Mouse (Mus musculus) stomach, postnatal 0 days (tissue): ENCODE data around the gene Dph6. TPM values are rescaled to one million over a fixed set of nuclear protein-coding genes. Genes with fewer than 3 reads are reported as not detected.

ENCODE experiments used
- ATAC-seq: fragments of 200-750 bp; cut with Nextera tagmentation; 2 replicates; pipeline ENCODE4 v1.8.0; 2017; ENCODE audit not compliant: low FRiP score, low TSS enrichment
- DNase-seq: peaks from one replicate; pipeline ENCODE4 v3.0.0-alpha.2; 2016; ENCODE audit warnings: low spot score
- H3K27ac ChIP-seq: fragments of 300-500 bp; sonication (generic); replicated peaks from 2 replicates; pipeline ENCODE4 v1.5.1; 2014; ENCODE audit warnings: mild to moderate bottlenecking, control low read depth
- H3K27me3 ChIP-seq: fragments of 300-500 bp; sonication (generic); 2 replicates; pipeline ENCODE4 v1.6.1; 2014; ENCODE audit warnings: low read length; ENCODE audit not compliant: control insufficient read depth, insufficient read depth
- H3K36me3 ChIP-seq: fragments of 300-500 bp; sonication (generic); 2 replicates; pipeline ENCODE4 v1.6.1; 2014; ENCODE audit warnings: low read length, mixed read lengths; ENCODE audit not compliant: control insufficient read depth, insufficient read depth
- H3K4me1 ChIP-seq: fragments of 300-500 bp; sonication (generic); replicated peaks from 2 replicates; pipeline ENCODE4 v1.6.1; 2014; ENCODE audit warnings: antibody characterized with exemption; ENCODE audit not compliant: control insufficient read depth, insufficient read depth
- H3K4me2 ChIP-seq: fragments of 300-500 bp; sonication (generic); replicated peaks from 2 replicates; pipeline ENCODE4 v1.6.1; 2014; ENCODE audit warnings: low read depth, mild to moderate bottlenecking, control low read depth, moderate library complexity
- H3K4me3 ChIP-seq: fragments of 300-500 bp; sonication (generic); 2 replicates; pipeline ENCODE4 v1.5.1; 2014; ENCODE audit warnings: low read depth, low read length, control low read depth
- H3K9ac ChIP-seq: fragments of 300-500 bp; sonication (generic); 2 replicates; pipeline ENCODE4 v1.6.1; 2014; ENCODE audit warnings: mild to moderate bottlenecking, low read length, control low read depth, mixed read lengths
- H3K9me3 ChIP-seq: fragments of 300-500 bp; sonication (generic); 2 replicates; pipeline ENCODE4 v1.6.1; 2016; ENCODE audit warnings: low read length; ENCODE audit not compliant: control insufficient read depth
- CTCF ChIP-seq: IDR thresholded peaks from 2 replicates; pipeline ENCODE4 v1.5.1; 2016; ENCODE audit warnings: antibody characterized with exemption, low read depth, mild to moderate bottlenecking, moderate library complexity
- EP300 ChIP-seq: optimal IDR thresholded peaks from 2 replicates; pipeline ENCODE3; 2016; ENCODE audit warnings: antibody characterized with exemption
- WGBS: fragments of 180-500 bp; shearing (Covaris S2); extraction: QIAGEN DNeasy Blood & Tissue Kit; methylation state at CpG from one replicate; pipeline ENCODE4 v1.1.7; 2014; 5-methylcytosine and 5-hydroxymethylcytosine counted together
- polyA plus RNA-seq: library from polyadenylated mRNA; unstranded; fragments of >200 nt; fragmentation: Nextera tagmentation; extraction: Ambion mirVana; gene quantifications from 2 replicates; pipeline ENCODE4 v1.2.1, GENCODE M21; 2015

The Dph6 gene
- polyA plus RNA-seq, 1 experiment from 2014 or later: 13.4 TPM

- TF ChIP-seq CTCF (no peak), EP300 (no peak)
- no peak overlapping the region for H3K9ac ChIP-seq
- H3K4me3 ChIP-seq: no peak overlapping the region
- no peaks in the 10 kb centered on the region for H3K9me3 ChIP-seq
- no peaks in the 10 kb centered on the region for H3K27me3 ChIP-seq
- no peaks in the 10 kb centered on the region for H3K36me3 ChIP-seq
- H3K27ac ChIP-seq: no peak overlapping the region
- 60% methylated on average over 5 of the region's 5 CpGs for WGBS
- ATAC-seq (no peak), DNase-seq (no peak)
- no peak overlapping the region for H3K4me2 ChIP-seq
- H3K4me1 ChIP-seq: no peaks in the 10 kb centered on the region
Measured at GRCm38 (mm10) chr2:114531010-114531756, 123.6 kb downstream of the Dph6 start.

- Histone ChIP-seq H3K9me3 (no peaks in the 10 kb centered on the region), H3K4me2 (no peak overlapping the region), H3K4me1 (no peaks in the 10 kb centered on the region), H3K4me3 (no peak overlapping the region), H3K9ac (no peak overlapping the region), H3K36me3 (no peaks in the 10 kb centered on the region), H3K27ac (no peak overlapping the region), H3K27me3 (no peaks in the 10 kb centered on the region)
- ATAC-seq: no peak
- TF ChIP-seq CTCF (no peak), EP300 (no peak)
- 70% methylated on average over 5 of the region's 5 CpGs for WGBS
- DNase-seq: no peak
Measured at GRCm38 (mm10) chr2:114520414-114520813, 134.3 kb downstream of the Dph6 start.

GRCm38 (mm10) chr2:114519907-114520306 lies 134.9 kb downstream of the Dph6 start:
- TF ChIP-seq CTCF: no peak
- TF ChIP-seq EP300: no peak
- ATAC-seq: no peak
- Histone ChIP-seq H3K4me3 (no peak overlapping the region), H3K4me1 (no peaks in the 10 kb centered on the region), H3K9me3 (no peaks in the 10 kb centered on the region), H3K27me3 (no peaks in the 10 kb centered on the region), H3K36me3 (no peaks in the 10 kb centered on the region), H3K9ac (no peak overlapping the region), H3K4me2 (no peak overlapping the region), H3K27ac (no peak overlapping the region)
- WGBS: 67% methylated on average over 3 of the region's 3 CpGs
- no peak for DNase-seq

GRCm38 (mm10) chr2:114492398-114492797 lies 162.4 kb downstream of the Dph6 start:
- Histone ChIP-seq H3K4me1 (no peaks in the 10 kb centered on the region), H3K27ac (no peak overlapping the region), H3K4me2 (no peak overlapping the region), H3K36me3 (no peaks in the 10 kb centered on the region), H3K4me3 (no peak overlapping the region), H3K9ac (no peak overlapping the region), H3K9me3 (no peaks in the 10 kb centered on the region), H3K27me3 (no peaks in the 10 kb centered on the region)
- 16% methylated on average over 3 of the region's 3 CpGs for WGBS
- DNase-seq (no peak), ATAC-seq (no peak)
- TF ChIP-seq CTCF: no peak
- no peak for TF ChIP-seq EP300

- ATAC-seq (no peak), DNase-seq (no peak)
- WGBS: 27% methylated on average over 3 of the region's 3 CpGs
- H3K27ac ChIP-seq: no peak overlapping the region
- no peak overlapping the region for H3K9ac ChIP-seq
- H3K27me3 ChIP-seq: no peaks in the 10 kb centered on the region
- H3K9me3 ChIP-seq: no peaks in the 10 kb centered on the region
- TF ChIP-seq CTCF (no peak), EP300 (no peak)
- no peak overlapping the region for H3K4me3 ChIP-seq
- no peaks in the 10 kb centered on the region for H3K4me1 ChIP-seq
- H3K36me3 ChIP-seq: no peaks in the 10 kb centered on the region
- H3K4me2 ChIP-seq: no peak overlapping the region
Measured at GRCm38 (mm10) chr2:114491907-114492306, 162.9 kb downstream of the Dph6 start.

- no peak for ATAC-seq
- H3K4me1 ChIP-seq: no peaks in the 10 kb centered on the region
- H3K9me3 ChIP-seq: no peaks in the 10 kb centered on the region
- H3K36me3 ChIP-seq: no peaks in the 10 kb centered on the region
- no peak overlapping the region for H3K27ac ChIP-seq
- no peak overlapping the region for H3K4me2 ChIP-seq
- no peak overlapping the region for H3K4me3 ChIP-seq
- TF ChIP-seq EP300: no peak
- no peak for TF ChIP-seq CTCF
- DNase-seq: no peak
- no peak overlapping the region for H3K9ac ChIP-seq
- no peaks in the 10 kb centered on the region for H3K27me3 ChIP-seq
Measured at GRCm38 (mm10) chr2:114486980-114487379, 167.8 kb downstream of the Dph6 start.
